Mouse (Mus musculus) lung, adult 2 months (tissue): ENCODE measurements around the gene Skint7.
"Not testable (repeated sequence)": the region's sequence is repeated elsewhere in the genome, so short reads cannot be mapped to it uniquely, and the experiment has no call there.

Source experiments
- CTCF ChIP-seq: fragments of 200-500 bp; IDR thresholded peaks from 2 replicates; pipeline ENCODE4 v1.5.1; 2011; ENCODE audit warnings: mild to moderate bottlenecking, low read length, control low read depth; ENCODE audit not compliant: insufficient read depth
- POLR2A ChIP-seq: fragments of 200-500 bp; IDR thresholded peaks from 2 replicates; pipeline ENCODE4 v1.6.1; 2011; ENCODE audit warnings: low read depth, mild to moderate bottlenecking, control low read depth, low read length, borderline replicate concordance; ENCODE audit errors: extremely low read depth

DNA sequence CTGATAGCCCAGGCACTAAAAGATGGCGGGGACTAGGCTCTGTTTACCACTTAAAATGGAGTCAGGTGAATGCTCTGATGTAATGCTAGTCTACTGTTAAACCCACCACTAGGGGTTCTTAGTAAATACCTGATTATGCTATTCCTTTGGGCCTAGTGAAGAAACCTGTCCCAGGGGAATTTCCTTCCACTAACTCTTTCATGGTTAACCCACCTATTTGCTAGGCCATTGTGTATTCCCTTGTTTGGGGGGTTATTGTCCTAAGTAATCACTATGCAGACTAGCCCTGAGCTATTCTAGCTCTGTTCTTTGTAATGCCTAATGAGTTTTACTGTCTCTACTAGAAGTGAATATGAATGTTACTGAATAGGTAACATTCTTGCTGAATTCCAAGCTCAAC, 9.5 kb upstream of the Skint7 start:
- not testable (repeated sequence) for TF ChIP-seq CTCF, POLR2A
